Mouse (Mus musculus): ENCODE measurements around the gene Apoh. TPM values are rescaled to one million over a fixed set of nuclear protein-coding genes. Genes with fewer than 3 reads are reported as not detected.

Gene Apoh
- total and polyA plus RNA-seq, 3 experiments: 0.95 TPM; not detected in 2

DNA sequence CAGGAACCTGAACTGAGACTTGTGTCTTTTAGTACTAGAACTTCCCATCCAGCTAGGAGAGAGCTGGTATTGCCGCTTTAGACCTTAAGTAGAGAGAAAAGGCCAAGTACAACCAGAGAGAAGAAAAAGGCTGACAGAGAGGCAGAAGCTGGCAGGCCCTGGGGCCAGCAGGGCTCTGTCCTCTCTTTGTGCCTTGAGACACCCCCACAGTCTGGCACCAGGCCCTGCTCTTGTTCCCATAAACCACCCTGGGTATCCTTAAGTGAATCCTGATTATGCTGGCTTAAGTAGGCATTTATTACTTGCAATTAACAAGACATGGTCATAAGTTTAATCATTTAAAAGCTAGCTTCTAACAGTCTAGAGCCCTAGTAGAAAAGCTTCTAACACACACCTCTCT lies 42.7 kb upstream of the Apoh start:
- in situ Hi-C loops (cut with MboI; ENCODE audit: low pct_ligation_motif_present, low pct_unique_long_range_greater_than_20kb, low sequenced_read_pairs) (no loop called here), dilution Hi-C loops (cut with MboI; ENCODE audit: extremely low pct_ligation_motif_present, extremely low pct_unique_long_range_greater_than_20kb, low sequenced_read_pairs) (no loop called here)
- Histone ChIP-seq H3K4me1 (ENCODE audit: control insufficient read depth in 1 of 2, insufficient read depth in 2 of 2) (peaks cover 0 to 31% of the 10 kb centered on the region in 2 experiments; a peak in 2 of 4 replicates), H3K27me3 (replicated peaks) (no peaks in the 10 kb centered on the region), H3K4me3 (replicated peaks in 1 of 3; ENCODE audit: low read depth in 2 of 3, low read length in 2 of 3, poor library complexity in 1 of 3) (no peak overlapping the region), H3K36me3 (replicated peaks in 1 of 2; ENCODE audit: control insufficient read depth in 1 of 2, insufficient read depth in 1 of 2, low read length in 1 of 2) (peaks cover 24 to 94% of the 10 kb centered on the region in 2 experiments), H3K9me3 (replicated peaks; ENCODE audit: low read length) (no peaks in the 10 kb centered on the region), H3K4me2 (ENCODE audit: insufficient read depth, low read depth, poor library complexity, severe bottlenecking) (no peak overlapping the region), H3K27ac (ENCODE audit: insufficient read depth, low read depth) (no peak overlapping the region), H3K9ac (ENCODE audit: insufficient read depth, low read depth) (no peak overlapping the region), H3K79me2 (replicated peaks; ENCODE audit: control insufficient read depth, extremely low read depth, insufficient read depth, poor library complexity, severe bottlenecking) (peaks cover 11% of the 10 kb centered on the region)
- no peak for TF ChIP-seq POLR2A (IDR thresholded peaks at IDR 0.05; ENCODE audit: low read depth, low read length)
- TF ChIP-seq HCFC1 (IDR thresholded peaks at IDR 0.05; ENCODE audit: low read depth, low read length): no peak
- TF ChIP-seq ZNF384 (IDR thresholded peaks at IDR 0.05; ENCODE audit: low read depth, low read length): no peak
- no peak for TF ChIP-seq ZMIZ1 (IDR thresholded peaks at IDR 0.05; ENCODE audit: low read depth, low read length)
- no peak for TF ChIP-seq ELF1 (IDR thresholded peaks at IDR 0.05; ENCODE audit: low read depth, low read length)
- TF ChIP-seq E2F4 (IDR thresholded peaks at IDR 0.05; ENCODE audit: insufficient replicate concordance, low read depth, low read length): no peak
- no peak for TF ChIP-seq MAZ (IDR thresholded peaks at IDR 0.05; ENCODE audit: low read depth, low read length)
- no peak for TF ChIP-seq TBP (conservative IDR thresholded peaks at IDR 0.05; ENCODE audit: low read depth, low read length)
- no peak for TF ChIP-seq KAT2A (IDR thresholded peaks at IDR 0.05; ENCODE audit: insufficient replicate concordance, low read length)
- DNase-seq (ENCODE audit: extremely low read depth): no peak

DNA sequence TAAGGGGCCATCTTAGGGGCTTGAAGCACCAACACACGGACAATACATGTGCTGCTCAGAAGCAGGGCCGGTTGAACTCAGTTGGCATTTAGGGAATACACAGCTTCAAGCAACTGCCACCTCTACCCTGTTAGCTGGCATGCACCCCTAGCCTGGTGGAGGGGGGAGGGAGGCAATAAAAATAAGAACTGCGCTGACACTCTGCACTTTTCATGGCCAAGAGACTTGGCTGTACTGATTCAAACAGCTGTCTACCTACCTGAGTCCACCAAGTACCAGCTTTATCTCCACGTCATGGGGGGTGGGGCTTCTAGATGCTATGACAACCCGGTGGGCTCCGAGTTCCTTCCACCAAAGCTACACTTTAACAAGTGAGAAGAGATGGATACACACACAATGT lies 42.1 kb upstream of the Apoh start:
- no peak for DNase-seq (ENCODE audit: extremely low read depth)
- H3K4me2 ChIP-seq (ENCODE audit: insufficient read depth, low read depth, poor library complexity, severe bottlenecking): no peak overlapping the region
- in situ Hi-C loops (cut with MboI; ENCODE audit: low pct_ligation_motif_present, low pct_unique_long_range_greater_than_20kb, low sequenced_read_pairs) (no loop called here), dilution Hi-C loops (cut with MboI; ENCODE audit: extremely low pct_ligation_motif_present, extremely low pct_unique_long_range_greater_than_20kb, low sequenced_read_pairs) (no loop called here)
- no peaks in the 10 kb centered on the region for H3K9me3 ChIP-seq (replicated peaks; ENCODE audit: low read length)
- no peaks in the 10 kb centered on the region for H3K27me3 ChIP-seq (replicated peaks)
- H3K9ac ChIP-seq (ENCODE audit: insufficient read depth, low read depth): no peak overlapping the region
- no peak overlapping the region for H3K4me3 ChIP-seq (replicated peaks in 1 of 3; ENCODE audit: low read depth in 2 of 3, low read length in 2 of 3, poor library complexity in 1 of 3)
- TF ChIP-seq ETS1 (conservative IDR thresholded peaks at IDR 0.05; ENCODE audit: low read depth, low read length) (no peak), PAX5 (IDR thresholded peaks at IDR 0.05; ENCODE audit: low read length) (no peak), ZNF384 (IDR thresholded peaks at IDR 0.05; ENCODE audit: low read depth, low read length) (no peak), ELF1 (IDR thresholded peaks at IDR 0.05; ENCODE audit: low read depth, low read length) (no peak), USF1 (IDR thresholded peaks at IDR 0.05; ENCODE audit: low read depth, low read length) (no peak), EP300 (IDR thresholded peaks at IDR 0.05; ENCODE audit: low read length) (no peak), CHD1 (IDR thresholded peaks at IDR 0.05; ENCODE audit: low read depth, low read length) (no peak), ZMIZ1 (IDR thresholded peaks at IDR 0.05; ENCODE audit: low read depth, low read length) (no peak), POLR2A (IDR thresholded peaks at IDR 0.05; ENCODE audit: low read depth, low read length) (no peak), CTCF (conservative IDR thresholded peaks at IDR 0.05 in 1 of 2, IDR thresholded peaks at IDR 0.05 in 1 of 2; ENCODE audit: low read depth in 2 of 2, low read length in 2 of 2) (no peak), SIN3A (IDR thresholded peaks at IDR 0.05; ENCODE audit: low read length) (no peak), MAZ (IDR thresholded peaks at IDR 0.05; ENCODE audit: low read depth, low read length) (no peak), HCFC1 (IDR thresholded peaks at IDR 0.05; ENCODE audit: low read depth, low read length) (no peak), MAFK (IDR thresholded peaks at IDR 0.05; ENCODE audit: insufficient replicate concordance, low read length) (no peak), ZKSCAN1 (IDR thresholded peaks at IDR 0.05; ENCODE audit: borderline replicate concordance, low read depth, low read length) (no peak), MXI1 (IDR thresholded peaks at IDR 0.05; ENCODE audit: low read depth, low read length) (no peak), CHD2 (IDR thresholded peaks at IDR 0.05; ENCODE audit: low read length) (no peak)
- no peak overlapping the region for H3K27ac ChIP-seq (ENCODE audit: insufficient read depth, low read depth)
- H3K4me1 ChIP-seq (ENCODE audit: control insufficient read depth in 1 of 2, insufficient read depth in 2 of 2): peaks cover 0 to 27% of the 10 kb centered on the region in 2 experiments; a peak in 2 of 4 replicates
- peaks cover 11% of the 10 kb centered on the region for H3K79me2 ChIP-seq (replicated peaks; ENCODE audit: control insufficient read depth, extremely low read depth, insufficient read depth, poor library complexity, severe bottlenecking)
- peaks cover 23 to 94% of the 10 kb centered on the region in 2 experiments for H3K36me3 ChIP-seq (replicated peaks in 1 of 2; ENCODE audit: control insufficient read depth in 1 of 2, insufficient read depth in 1 of 2, low read length in 1 of 2)

Data from CH12.LX (cell line).